18 mouse cellular contexts compared by ENCODE assay signal in genomic region chr4:132491057-132491456, GRCm38 (mm10).
"Had no signal": no experiment of that assay in that cellular context is flagged by ENCODE, and none has a peak within 500 bp of the region (broad histone marks: within the 10 kb centered on the region; RNA-seq: fewer than 3 reads in every experiment).

No protein-coding gene starts in this region.

- ATAC-seq: hindbrain, embryonic 16.5 days; inflammation-experienced regulatory T-cells, adult 6 months; intestine, embryonic 15.5 days had no signal

- H3K4me2 ChIP-seq: heart, embryonic 12.5 days; hindbrain, embryonic 12.5 days; hindbrain, embryonic 14.5 days; intestine, embryonic 15.5 days; limb, embryonic 13.5 days; limb, embryonic 15.5 days; liver, embryonic 15.5 days had no signal

- H3K4me1 ChIP-seq: intestine, embryonic 15.5 days had no signal

- DNase-seq: gastrocnemius, adult 2 months; gastrocnemius, postnatal 10 days; gastrocnemius, postnatal 25 days; heart, postnatal 10 days; heart, postnatal 4 days; layer of hippocampus, adult 9-11 months had no signal

- H3K4me3 ChIP-seq: gastrocnemius, adult 2 months; heart, embryonic 10.5 days; heart, embryonic 12.5 days; hindbrain, embryonic 10.5 days; hindbrain, embryonic 12.5 days; intestine, embryonic 15.5 days; left cerebral cortex, adult 2 months; limb, embryonic 13.5 days; limb, embryonic 15.5 days; liver, embryonic 15.5 days had no signal

- H3K9me3 ChIP-seq: heart, embryonic 10.5 days; heart, embryonic 12.5 days; hindbrain, embryonic 10.5 days; hindbrain, embryonic 12.5 days; intestine, embryonic 15.5 days; limb, embryonic 13.5 days; limb, embryonic 15.5 days; liver, embryonic 15.5 days had no signal

- H3K27ac ChIP-seq: gastrocnemius, adult 2 months; heart, embryonic 10.5 days; hindbrain, embryonic 12.5 days; hindbrain, embryonic 14.5 days; intestine, embryonic 15.5 days; left cerebral cortex, adult 2 months; limb, embryonic 13.5 days; limb, embryonic 15.5 days had no signal

- H3K27me3 ChIP-seq: heart, embryonic 12.5 days; hindbrain, embryonic 12.5 days; intestine, embryonic 15.5 days; limb, embryonic 13.5 days; limb, embryonic 15.5 days; liver, embryonic 15.5 days had no signal

- H3K9ac ChIP-seq: heart, embryonic 12.5 days; hindbrain, embryonic 12.5 days; hindbrain, embryonic 14.5 days; intestine, embryonic 15.5 days; limb, embryonic 13.5 days; limb, embryonic 15.5 days; liver, embryonic 15.5 days had no signal
